Mouse (Mus musculus): ENCODE results near the gene Pnkp.

DNA sequence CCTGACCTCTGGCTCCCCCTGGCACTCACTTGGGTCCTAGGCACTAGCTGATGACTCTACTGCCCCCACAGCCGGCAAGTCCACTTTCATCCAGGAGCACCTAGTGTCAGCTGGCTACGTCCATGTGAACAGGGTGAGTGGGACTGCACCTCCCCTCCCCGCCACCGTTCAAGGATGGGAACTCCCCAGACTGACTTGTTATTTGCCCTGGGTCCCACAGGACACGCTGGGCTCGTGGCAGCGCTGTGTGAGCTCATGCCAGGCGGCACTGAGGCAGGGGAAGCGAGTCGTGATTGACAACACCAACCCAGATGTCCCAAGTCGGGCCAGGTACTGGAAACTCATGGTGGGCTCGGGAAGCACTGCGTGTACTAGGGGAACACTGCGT, 4.5 kb downstream of the Pnkp start:
- TF ChIP-seq CTCF (conservative IDR thresholded peaks at IDR 0.05 in 1 of 2, IDR thresholded peaks at IDR 0.05 in 1 of 2; ENCODE audit: low read depth in 2 of 2, low read length in 2 of 2) (no peak), ZNF384 (IDR thresholded peaks at IDR 0.05; ENCODE audit: low read depth, low read length) (no peak), POLR2A (IDR thresholded peaks at IDR 0.05; ENCODE audit: low read depth, low read length) (no peak)
